Mouse (Mus musculus): ENCODE results near the gene Adamts9. TPM values are rescaled to one million over a fixed set of nuclear protein-coding genes. Genes with fewer than 3 reads are reported as not detected.

Adamts9 gene
- total RNA-seq, 1 experiment, result 21.2 TPM

GRCm38 (mm10) chr6:92743605-92744004, 199.7 kb downstream of the Adamts9 start:
- peaks cover 0 to 2% of the 10 kb centered on the region in 2 experiments; a peak in 1 of 4 replicates for H3K4me1 ChIP-seq (ENCODE audit: control insufficient read depth in 2 of 2, insufficient read depth in 2 of 2, low read length in 2 of 2, poor library complexity in 1 of 2)
- peak overlapping the region; percentile 18 to 53; a peak in 2 of 4 replicates for H3K4me3 ChIP-seq (ENCODE audit: insufficient read depth in 1 of 2, low read depth in 1 of 2, low read length in 2 of 2, poor library complexity in 1 of 2, severe bottlenecking in 1 of 2)
- no peaks in the 10 kb centered on the region for H3K9me3 ChIP-seq (ENCODE audit: control insufficient read depth, insufficient read depth, low read depth, low read length)
- H3K27ac ChIP-seq (ENCODE audit: insufficient read depth, low read depth, low read length, poor library complexity, severe bottlenecking), result no peak overlapping the region
- H3K9ac ChIP-seq (ENCODE audit: insufficient read depth, low read depth, low read length, poor library complexity, severe bottlenecking), result no peak overlapping the region
- in situ Hi-C loops (cut with MboI; ENCODE audit: low sequenced_read_pairs in 2 of 2, unreplicated experiment in 2 of 2), result loop anchor here in 1 of 2 experiments (10.0 kb wide), 1 partner anchor 459 kb away; no protein-coding TSS in a partner anchor
- DNase-seq (ENCODE audit: low read depth, low spot score), result peak; percentile 53
- TF ChIP-seq CHD2 (IDR thresholded peaks at IDR 0.05; ENCODE audit: low read depth, low read length) (no peak), ZC3H11A (IDR thresholded peaks at IDR 0.05; ENCODE audit: borderline replicate concordance, low read depth, low read length) (peak; percentile 67; the same call in 1 of the 2 replicates)
- no peaks in the 10 kb centered on the region for H3K36me3 ChIP-seq (ENCODE audit: control insufficient read depth, insufficient read depth, low read length, poor library complexity, severe bottlenecking)

DNA sequence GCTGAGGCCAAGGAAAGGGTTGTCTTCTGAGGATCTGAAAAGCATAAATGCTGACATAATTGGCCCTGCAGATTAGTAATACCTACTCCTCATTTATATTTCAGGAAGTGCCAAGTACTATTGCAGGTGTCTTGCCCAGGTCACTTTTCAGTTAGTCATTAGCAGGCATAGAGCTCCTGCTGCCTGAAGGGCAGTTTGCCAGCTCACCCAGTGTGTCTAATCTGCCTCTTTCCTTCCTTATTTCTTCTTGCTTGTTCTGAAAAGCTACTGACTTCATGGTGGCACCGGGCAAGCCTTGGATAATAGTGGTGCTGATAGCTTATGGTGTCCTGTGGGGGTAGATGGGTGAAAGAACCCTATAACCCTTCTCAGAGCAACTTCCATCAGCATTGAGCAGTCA, 206.2 kb downstream of the Adamts9 start:
- Histone ChIP-seq H3K4me1 (ENCODE audit: control insufficient read depth in 2 of 2, insufficient read depth in 2 of 2, low read length in 2 of 2, poor library complexity in 1 of 2) (no peaks in the 10 kb centered on the region), H3K36me3 (ENCODE audit: control insufficient read depth, insufficient read depth, low read length, poor library complexity, severe bottlenecking) (no peaks in the 10 kb centered on the region), H3K4me3 (ENCODE audit: insufficient read depth in 1 of 2, low read depth in 1 of 2, low read length in 2 of 2, poor library complexity in 1 of 2, severe bottlenecking in 1 of 2) (no peak overlapping the region), H3K27ac (ENCODE audit: insufficient read depth, low read depth, low read length, poor library complexity, severe bottlenecking) (no peak overlapping the region), H3K9me3 (ENCODE audit: control insufficient read depth, insufficient read depth, low read depth, low read length) (no peaks in the 10 kb centered on the region), H3K9ac (ENCODE audit: insufficient read depth, low read depth, low read length, poor library complexity, severe bottlenecking) (no peak overlapping the region)
- in situ Hi-C loops (cut with MboI; ENCODE audit: low sequenced_read_pairs in 2 of 2, unreplicated experiment in 2 of 2), result no loop called here
- no peak for DNase-seq (ENCODE audit: low read depth, low spot score)
- TF ChIP-seq MAFK (IDR thresholded peaks at IDR 0.05; ENCODE audit: insufficient read depth, low read depth, low read length) (no peak), ZNF384 (IDR thresholded peaks at IDR 0.05; ENCODE audit: low read depth, low read length) (no peak), ZC3H11A (IDR thresholded peaks at IDR 0.05; ENCODE audit: borderline replicate concordance, low read depth, low read length) (no peak), HCFC1 (IDR thresholded peaks at IDR 0.05; ENCODE audit: borderline replicate concordance, insufficient read depth, low read length) (no peak), CHD2 (IDR thresholded peaks at IDR 0.05; ENCODE audit: low read depth, low read length) (no peak)

GRCm38 (mm10) chr6:92733651-92734050, 209.6 kb downstream of the Adamts9 start:
- Histone ChIP-seq H3K36me3 (ENCODE audit: control insufficient read depth, insufficient read depth, low read length, poor library complexity, severe bottlenecking) (no peaks in the 10 kb centered on the region), H3K27ac (ENCODE audit: insufficient read depth, low read depth, low read length, poor library complexity, severe bottlenecking) (no peak overlapping the region), H3K9ac (ENCODE audit: insufficient read depth, low read depth, low read length, poor library complexity, severe bottlenecking) (no peak overlapping the region), H3K4me1 (ENCODE audit: control insufficient read depth in 2 of 2, insufficient read depth in 2 of 2, low read length in 2 of 2, poor library complexity in 1 of 2) (0 out of 4 replicates have a peak, but pooled peaks cover 0 to 2% of the 10 kb centered on the region in 2 experiments), H3K9me3 (ENCODE audit: control insufficient read depth, insufficient read depth, low read depth, low read length) (no peaks in the 10 kb centered on the region), H3K4me3 (ENCODE audit: insufficient read depth in 1 of 2, low read depth in 1 of 2, low read length in 2 of 2, poor library complexity in 1 of 2, severe bottlenecking in 1 of 2) (no peak overlapping the region)
- no peak for DNase-seq (ENCODE audit: low read depth, low spot score)
- in situ Hi-C loops (cut with MboI; ENCODE audit: low sequenced_read_pairs in 2 of 2, unreplicated experiment in 2 of 2), result no loop called here
- TF ChIP-seq ZNF384 (IDR thresholded peaks at IDR 0.05; ENCODE audit: low read depth, low read length) (no peak), CHD2 (IDR thresholded peaks at IDR 0.05; ENCODE audit: low read depth, low read length) (no peak), ZC3H11A (IDR thresholded peaks at IDR 0.05; ENCODE audit: borderline replicate concordance, low read depth, low read length) (no peak), HCFC1 (IDR thresholded peaks at IDR 0.05; ENCODE audit: borderline replicate concordance, insufficient read depth, low read length) (no peak), MAFK (IDR thresholded peaks at IDR 0.05; ENCODE audit: insufficient read depth, low read depth, low read length) (no peak)

DNA sequence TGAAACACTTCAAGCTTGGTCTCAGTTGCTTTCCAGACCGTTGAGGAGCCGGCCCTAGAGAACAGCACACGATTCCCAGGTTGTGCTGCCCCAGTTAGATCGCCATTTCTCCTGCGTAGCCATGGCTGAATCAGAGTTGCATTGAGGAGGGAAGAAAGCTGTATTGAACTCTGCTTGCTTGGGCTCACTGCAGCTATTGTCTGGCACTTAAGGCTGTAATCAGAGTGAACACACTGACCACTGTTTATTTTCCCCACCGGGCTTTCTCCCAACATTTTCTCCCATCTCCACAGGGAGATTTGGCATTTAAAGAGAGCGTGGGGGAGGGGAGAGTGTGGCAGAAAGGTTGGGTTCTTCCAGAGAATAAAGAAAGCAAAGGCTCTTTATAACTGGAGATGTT, 214.8 kb downstream of the Adamts9 start:
- Histone ChIP-seq H3K9me3 (ENCODE audit: control insufficient read depth, insufficient read depth, low read depth, low read length) (no peaks in the 10 kb centered on the region), H3K27ac (ENCODE audit: insufficient read depth, low read depth, low read length, poor library complexity, severe bottlenecking) (no peak overlapping the region), H3K9ac (ENCODE audit: insufficient read depth, low read depth, low read length, poor library complexity, severe bottlenecking) (peak overlapping the region; percentile 51; the same call in 1 of the 2 replicates), H3K4me1 (ENCODE audit: control insufficient read depth in 2 of 2, insufficient read depth in 2 of 2, low read length in 2 of 2, poor library complexity in 1 of 2) (peaks cover 0 to 5% of the 10 kb centered on the region in 2 experiments; a peak in 1 of 4 replicates), H3K36me3 (ENCODE audit: control insufficient read depth, insufficient read depth, low read length, poor library complexity, severe bottlenecking) (no peaks in the 10 kb centered on the region), H3K4me3 (ENCODE audit: insufficient read depth in 1 of 2, low read depth in 1 of 2, low read length in 2 of 2, poor library complexity in 1 of 2, severe bottlenecking in 1 of 2) (peak overlapping the region in 1 of 2 experiments; percentile 49; a peak in 3 of 4 replicates)
- in situ Hi-C loops (cut with MboI; ENCODE audit: low sequenced_read_pairs in 2 of 2, unreplicated experiment in 2 of 2), result no loop called here
- TF ChIP-seq CHD2 (IDR thresholded peaks at IDR 0.05; ENCODE audit: low read depth, low read length), result no peak
- TF ChIP-seq ZC3H11A (IDR thresholded peaks at IDR 0.05; ENCODE audit: borderline replicate concordance, low read depth, low read length), result no peak
- TF ChIP-seq MAFK (IDR thresholded peaks at IDR 0.05; ENCODE audit: insufficient read depth, low read depth, low read length), result no peak
- TF ChIP-seq ZNF384 (IDR thresholded peaks at IDR 0.05; ENCODE audit: low read depth, low read length), result no peak
- no peak for TF ChIP-seq HCFC1 (IDR thresholded peaks at IDR 0.05; ENCODE audit: borderline replicate concordance, insufficient read depth, low read length)
- no peak for DNase-seq (ENCODE audit: low read depth, low spot score)

- in situ Hi-C loops (cut with MboI; ENCODE audit: low sequenced_read_pairs in 2 of 2, unreplicated experiment in 2 of 2), result no loop called here
- peak overlapping the region; percentile 51; the same call in 1 of the 2 replicates for H3K9ac ChIP-seq (ENCODE audit: insufficient read depth, low read depth, low read length, poor library complexity, severe bottlenecking)
- no peaks in the 10 kb centered on the region for H3K36me3 ChIP-seq (ENCODE audit: control insufficient read depth, insufficient read depth, low read length, poor library complexity, severe bottlenecking)
- no peak overlapping the region for H3K27ac ChIP-seq (ENCODE audit: insufficient read depth, low read depth, low read length, poor library complexity, severe bottlenecking)
- TF ChIP-seq HCFC1 (IDR thresholded peaks at IDR 0.05; ENCODE audit: borderline replicate concordance, insufficient read depth, low read length) (peak; percentile 13; the same call in 1 of the 2 replicates), CHD2 (IDR thresholded peaks at IDR 0.05; ENCODE audit: low read depth, low read length) (peak; percentile 81), MAFK (IDR thresholded peaks at IDR 0.05; ENCODE audit: insufficient read depth, low read depth, low read length) (no peak), ZNF384 (IDR thresholded peaks at IDR 0.05; ENCODE audit: low read depth, low read length) (peak; percentile 89), ZC3H11A (IDR thresholded peaks at IDR 0.05; ENCODE audit: borderline replicate concordance, low read depth, low read length) (peak; percentile 55)
- H3K4me3 ChIP-seq (ENCODE audit: insufficient read depth in 1 of 2, low read depth in 1 of 2, low read length in 2 of 2, poor library complexity in 1 of 2, severe bottlenecking in 1 of 2), result peak overlapping the region in 1 of 2 experiments; percentile 49; a peak in 3 of 4 replicates
- no peaks in the 10 kb centered on the region for H3K9me3 ChIP-seq (ENCODE audit: control insufficient read depth, insufficient read depth, low read depth, low read length)
- H3K4me1 ChIP-seq (ENCODE audit: control insufficient read depth in 2 of 2, insufficient read depth in 2 of 2, low read length in 2 of 2, poor library complexity in 1 of 2), result peaks cover 0 to 5% of the 10 kb centered on the region in 2 experiments; a peak in 1 of 4 replicates
- peak; percentile 89 for DNase-seq (ENCODE audit: low read depth, low spot score)
These were observed 215.2 kb downstream of the Adamts9 start for GRCm38 (mm10) chr6:92728084-92728483.

Data from ES-E14 (cell line).